Mouse (Mus musculus) liver, embryonic 12.5 days (tissue): ENCODE measurements around the gene Defa37. TPM values are rescaled to one million over a fixed set of nuclear protein-coding genes. Genes with fewer than 3 reads are reported as not detected.
"Not testable (repeated sequence)": the region's sequence is repeated elsewhere in the genome, so short reads cannot be mapped to it uniquely, and the experiment has no call there.

Experiments
- ATAC-seq: fragments of 200-750 bp; cut with Nextera tagmentation; 2 replicates; pipeline ENCODE4 v1.8.0; 2017; ENCODE audit warnings: moderate number of reproducible peaks, mild to moderate bottlenecking, moderate library complexity
- H3K27ac ChIP-seq: fragments of 300-500 bp; sonication (generic); 2 replicates; pipeline ENCODE4 v1.5.1; 2016; ENCODE audit warnings: mild to moderate bottlenecking
- H3K27me3 ChIP-seq: fragments of 300-500 bp; sonication (generic); replicated peaks from 2 replicates; pipeline ENCODE4 v1.6.1; 2016; ENCODE audit warnings: mild to moderate bottlenecking, moderate library complexity
- H3K36me3 ChIP-seq: fragments of 300-500 bp; sonication (generic); 2 replicates; pipeline ENCODE4 v1.6.1; 2016; ENCODE audit warnings: mild to moderate bottlenecking, moderate library complexity
- H3K4me1 ChIP-seq: fragments of 300-500 bp; sonication (generic); 2 replicates; pipeline ENCODE4 v1.6.1; 2016
- H3K4me2 ChIP-seq: fragments of 300-500 bp; sonication (generic); 2 replicates; pipeline ENCODE4 v1.6.1; 2016; ENCODE audit warnings: mild to moderate bottlenecking, moderate library complexity
- H3K4me3 ChIP-seq: fragments of 300-500 bp; sonication (generic); 2 replicates; pipeline ENCODE4 v1.5.1; 2016; ENCODE audit warnings: mild to moderate bottlenecking, moderate library complexity
- H3K9ac ChIP-seq: fragments of 300-500 bp; sonication (generic); 2 replicates; pipeline ENCODE4 v1.6.1; 2016; ENCODE audit warnings: mild to moderate bottlenecking, moderate library complexity
- H3K9me3 ChIP-seq: fragments of 300-500 bp; sonication (generic); replicated peaks from 2 replicates; pipeline ENCODE4 v1.6.1; 2016; ENCODE audit warnings: mild to moderate bottlenecking, moderate library complexity
- WGBS: fragments of 180-500 bp; shearing (Covaris S2); methylation state at CpG from one replicate; pipeline ENCODE4 v1.1.7; 2016; ENCODE audit not compliant: insufficient replicate concordance; 5-methylcytosine and 5-hydroxymethylcytosine counted together
- polyA plus RNA-seq: library from polyadenylated mRNA; unstranded; fragments of >200 nt; fragmentation: Nextera tagmentation; extraction: Ambion mirVana; gene quantifications from 2 replicates; pipeline ENCODE4 v1.2.1, GENCODE M21; 2016

Defa37 gene
- polyA plus RNA-seq = not detected in 2 replicates

DNA sequence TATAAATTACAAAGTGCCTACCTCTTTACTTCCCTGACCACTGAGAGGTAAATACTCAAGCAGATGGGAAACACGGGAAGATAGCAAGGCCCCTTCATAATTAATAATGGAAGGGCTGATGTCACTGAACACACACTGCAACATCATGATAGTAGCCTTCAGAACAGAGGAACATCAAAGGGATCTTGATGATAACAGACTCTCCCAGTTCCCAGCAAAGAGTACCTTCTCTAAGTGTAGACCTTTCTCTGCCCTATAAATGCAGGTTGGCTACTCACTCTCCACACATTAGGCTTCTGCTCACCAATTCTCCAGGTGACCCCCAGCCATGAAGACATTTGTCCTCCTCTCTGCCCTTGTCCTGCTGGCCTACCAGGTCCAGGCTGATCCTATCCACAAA lies at the start of gene Defa37:
Defa37 (plus strand) TSS at position 301 of the 400 bp plus-strand sequence.
- H3K4me3 ChIP-seq, H3K27me3 ChIP-seq, ATAC-seq, H3K9me3 ChIP-seq, H3K9ac ChIP-seq, H3K36me3 ChIP-seq, H3K4me1 ChIP-seq, H3K27ac ChIP-seq, H3K4me2 ChIP-seq: not testable (repeated sequence)
- no CpG with 5 or more reads among the region's 1 CpGs for WGBS

- H3K4me1 ChIP-seq, H3K9me3 ChIP-seq, H3K27me3 ChIP-seq, ATAC-seq, H3K9ac ChIP-seq, H3K4me2 ChIP-seq, H3K36me3 ChIP-seq, H3K27ac ChIP-seq, H3K4me3 ChIP-seq: not testable (repeated sequence)
- WGBS = no CpG with 5 or more reads among the region's 2 CpGs
Measured at GRCm38 (mm10) chr8:21528732-21529131, 36.5 kb upstream of the Defa37 start, which contains the start of gene Defa32. Gene Defa32 (plus strand): TSS chr8:21529032.

DNA sequence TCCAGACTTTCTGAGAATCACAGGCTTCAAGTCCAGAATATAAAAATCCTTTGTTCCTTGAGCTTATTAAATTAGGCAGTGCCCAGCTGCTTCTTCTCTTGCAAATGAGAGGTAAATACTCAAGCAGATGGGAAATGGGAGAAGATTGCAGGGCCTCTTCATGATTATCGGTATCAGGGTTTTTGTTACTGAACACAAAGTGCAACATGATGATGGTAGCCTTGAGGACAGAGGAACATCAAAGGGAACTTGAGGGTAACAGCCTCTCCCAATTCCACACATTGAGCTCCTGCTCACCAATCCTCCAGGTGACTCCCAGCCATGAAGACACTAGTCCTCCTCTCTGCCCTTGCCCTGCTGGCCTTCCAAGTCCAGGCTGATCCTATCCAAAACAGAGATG lies 17.5 kb downstream of the Defa37 start, which contains the start of gene Defa28:
Defa28 (plus strand) TSS at position 301 of the 400 bp plus-strand sequence.
- H3K27ac ChIP-seq, H3K9ac ChIP-seq, ATAC-seq, H3K9me3 ChIP-seq, H3K4me1 ChIP-seq, H3K27me3 ChIP-seq, H3K36me3 ChIP-seq, H3K4me2 ChIP-seq, H3K4me3 ChIP-seq: not testable (repeated sequence)
- WGBS = no CpG with 5 or more reads among the region's 1 CpGs

DNA sequence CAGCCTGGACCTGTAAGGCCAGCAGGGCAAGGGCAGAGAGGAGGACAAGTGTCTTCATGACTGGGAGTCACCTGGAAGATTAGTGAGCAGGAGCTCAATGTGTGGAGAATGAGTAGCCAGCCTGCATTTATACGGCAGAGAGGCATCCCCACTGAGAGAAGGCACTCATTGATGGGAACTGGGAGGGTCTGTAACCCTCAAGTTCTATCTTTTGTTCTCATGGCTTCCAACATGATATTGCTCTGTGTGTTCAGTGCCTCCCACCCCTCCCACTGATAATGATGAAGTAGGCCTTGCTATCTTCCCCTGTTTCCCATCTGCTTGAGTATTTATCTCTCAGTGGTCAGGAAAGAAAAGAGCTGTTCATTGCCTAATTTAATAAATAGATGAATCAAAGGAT lies 29.2 kb downstream of the Defa37 start, which contains the start of gene Gm7861:
Gm7861 (minus strand) TSS at position 101 of the 400 bp plus-strand sequence.
- no CpG with 5 or more reads among the region's 1 CpGs for WGBS
- H3K4me2 ChIP-seq, H3K9me3 ChIP-seq, H3K4me3 ChIP-seq, H3K4me1 ChIP-seq, H3K27me3 ChIP-seq, H3K9ac ChIP-seq, ATAC-seq, H3K27ac ChIP-seq, H3K36me3 ChIP-seq: not testable (repeated sequence)

Other genes starting within 250 kb of the Defa37 start
- not detected in 2 replicates for gene Defa27, start 249.8 kb upstream of the Defa37 start, polyA plus RNA-seq
- not detected in 2 replicates for gene Defa29, start 238.4 kb upstream of the Defa37 start, polyA plus RNA-seq
- not detected in 2 replicates for gene Defa2, start 186.9 kb upstream of the Defa37 start, polyA plus RNA-seq
- gene Defa33, start 173.6 kb upstream of the Defa37 start, polyA plus RNA-seq = not detected in 2 replicates
- not detected in 2 replicates for gene Defa36, start 138.0 kb upstream of the Defa37 start, polyA plus RNA-seq
- gene Gm7849, start 108.8 kb upstream of the Defa37 start, polyA plus RNA-seq = not detected in 2 replicates
- gene Defa20, start 56.1 kb upstream of the Defa37 start, polyA plus RNA-seq = not detected in 2 replicates
- not detected in 2 replicates for gene Defa32, start 36.4 kb upstream of the Defa37 start, polyA plus RNA-seq
- not detected in 2 replicates for gene Defa28, start 17.6 kb downstream of the Defa37 start, polyA plus RNA-seq
- gene Gm7861, start 29.1 kb downstream of the Defa37 start, polyA plus RNA-seq = not detected in 2 replicates
- gene Defa26, start 52.8 kb downstream of the Defa37 start, polyA plus RNA-seq = not detected in 2 replicates
- gene Defa17, start 90.4 kb downstream of the Defa37 start, polyA plus RNA-seq = not detected in 2 replicates
- not detected in 2 replicates for gene Defa34, start 100.4 kb downstream of the Defa37 start, polyA plus RNA-seq
- gene AY761184, start 138.3 kb downstream of the Defa37 start, polyA plus RNA-seq = not detected in 2 replicates
- not detected in 2 replicates for gene Defa24, start 169.1 kb downstream of the Defa37 start, polyA plus RNA-seq